Mouse (Mus musculus): ENCODE measurements around the gene Arhgap31.
"Not testable (repeated sequence)": the region's sequence is repeated elsewhere in the genome, so short reads cannot be mapped to it uniquely, and the experiment has no call there.

Gene Arhgap31

GRCm38 (mm10) chr16:38724974-38725373, 11.9 kb upstream of the Arhgap31 start:
- no peak for DNase-seq

- no peak for DNase-seq
Measured at GRCm38 (mm10) chr16:38724256-38724655, 11.2 kb upstream of the Arhgap31 start.

GRCm38 (mm10) chr16:38721377-38721776, 8.3 kb upstream of the Arhgap31 start:
- DNase-seq: no peak

GRCm38 (mm10) chr16:38714259-38714526, 1.1 kb upstream of the Arhgap31 start:
- DNase-seq: not testable (repeated sequence)

GRCm38 (mm10) chr16:38713404-38714258, 557 bp upstream of the Arhgap31 start:
- no peak for DNase-seq

- peak; percentile 27 for DNase-seq
Measured at GRCm38 (mm10) chr16:38712105-38712504, 969 bp downstream of the Arhgap31 start.

GRCm38 (mm10) chr16:38711245-38711644, 1.8 kb downstream of the Arhgap31 start:
- no peak for DNase-seq

- no peak for DNase-seq
Measured at GRCm38 (mm10) chr16:38708962-38709520, 4.0 kb downstream of the Arhgap31 start.

GRCm38 (mm10) chr16:38706782-38707181, 6.3 kb downstream of the Arhgap31 start:
- no peak for DNase-seq

- DNase-seq: no peak
Measured at GRCm38 (mm10) chr16:38705531-38706281, 7.4 kb downstream of the Arhgap31 start.

- DNase-seq: no peak
Measured at GRCm38 (mm10) chr16:38703501-38703900, 9.6 kb downstream of the Arhgap31 start.

- no peak for DNase-seq
Measured at GRCm38 (mm10) chr16:38702316-38702715, 10.8 kb downstream of the Arhgap31 start.

- DNase-seq: no peak
Measured at GRCm38 (mm10) chr16:38701492-38702185, 11.4 kb downstream of the Arhgap31 start.

- DNase-seq: no peak
Measured at GRCm38 (mm10) chr16:38700392-38701162, 12.5 kb downstream of the Arhgap31 start.

- DNase-seq: no peak
Measured at GRCm38 (mm10) chr16:38697611-38698010, 15.5 kb downstream of the Arhgap31 start.

- no peak for DNase-seq
Measured at GRCm38 (mm10) chr16:38695557-38695956, 17.5 kb downstream of the Arhgap31 start.

GRCm38 (mm10) chr16:38694906-38695540, 18.1 kb downstream of the Arhgap31 start:
- no peak for DNase-seq

- DNase-seq: no peak
Measured at GRCm38 (mm10) chr16:38690501-38690900, 22.6 kb downstream of the Arhgap31 start.

- DNase-seq: no peak
Measured at GRCm38 (mm10) chr16:38689786-38690185, 23.3 kb downstream of the Arhgap31 start.

- DNase-seq: no peak
Measured at GRCm38 (mm10) chr16:38688531-38689264, 24.4 kb downstream of the Arhgap31 start.

GRCm38 (mm10) chr16:38687673-38688072, 25.4 kb downstream of the Arhgap31 start:
- DNase-seq: no peak
